Mouse (Mus musculus): ENCODE measurements around the gene Vmn1r86.

GRCm38 (mm10) chr7:13053961-13054286, 65.8 kb downstream of the Vmn1r86 start:
- TF ChIP-seq CTCF (IDR thresholded peaks at IDR 0.05; ENCODE audit: low read depth, low read length) (no peak), POLR2A (IDR thresholded peaks at IDR 0.05; ENCODE audit: extremely low read depth, insufficient read depth, low read length) (no peak)

Data from liver, adult 2 months (tissue).